Mouse (Mus musculus) limb, embryonic 11.5 days (tissue): ENCODE results near the gene Gm10401. TPM values are rescaled to one million over a fixed set of nuclear protein-coding genes. Genes with fewer than 3 reads are reported as not detected.
A peak's percentile ranks its signal among the peaks of the same experiment; 100 is the strongest.

Experiments used
- ATAC-seq: fragments of 200-750 bp; cut with Nextera tagmentation; 2 replicates; pipeline ENCODE4 v1.8.0; 2017; ENCODE audit warnings: low read depth; ENCODE audit not compliant: insufficient number of reproducible peaks, low FRiP score, low TSS enrichment
- DNase-seq: peaks from one replicate; pipeline ENCODE4 v3.0.0-alpha.2; 2015; ENCODE audit warnings: low spot score
- H3K27ac ChIP-seq: fragments of 300-500 bp; sonication (generic); replicated peaks from 2 replicates; pipeline ENCODE4 v1.5.1; 2014; ENCODE audit warnings: low read depth, mild to moderate bottlenecking, low read length
- H3K27me3 ChIP-seq: fragments of 300-500 bp; sonication (generic); 2 replicates; pipeline ENCODE4 v1.6.1; 2014; ENCODE audit warnings: mild to moderate bottlenecking, low read length, mixed read lengths; ENCODE audit not compliant: control insufficient read depth, insufficient read depth
- H3K36me3 ChIP-seq: fragments of 300-500 bp; sonication (generic); 2 replicates; pipeline ENCODE4 v1.6.1; 2014; ENCODE audit warnings: mild to moderate bottlenecking, low read length, moderate library complexity, mixed read lengths; ENCODE audit not compliant: control insufficient read depth, insufficient read depth
- H3K4me1 ChIP-seq: fragments of 300-500 bp; sonication (generic); 2 replicates; pipeline ENCODE4 v1.6.1; 2014; ENCODE audit warnings: low read length, mixed read lengths; ENCODE audit not compliant: control insufficient read depth, insufficient read depth
- H3K4me2 ChIP-seq: fragments of 300-500 bp; sonication (generic); 2 replicates; pipeline ENCODE4 v1.6.1; 2014; ENCODE audit warnings: low read depth, mild to moderate bottlenecking, moderate library complexity; ENCODE audit not compliant: severe bottlenecking
- H3K4me3 ChIP-seq: fragments of 300-500 bp; sonication (generic); 2 replicates; pipeline ENCODE4 v1.5.1; 2014; ENCODE audit warnings: low read depth, low read length
- H3K9ac ChIP-seq: fragments of 300-500 bp; sonication (generic); 2 replicates; pipeline ENCODE4 v1.6.1; 2014; ENCODE audit warnings: mild to moderate bottlenecking, low read length
- H3K9me3 ChIP-seq: fragments of 300-500 bp; sonication (generic); 2 replicates; pipeline ENCODE4 v1.6.1; 2016; ENCODE audit warnings: low read length; ENCODE audit not compliant: control insufficient read depth
- WGBS: fragments of 180-500 bp; shearing (Covaris S2); extraction: QIAGEN DNeasy Blood & Tissue Kit; methylation state at CpG from one replicate; pipeline ENCODE4 v1.1.7; 2014; 5-methylcytosine and 5-hydroxymethylcytosine counted together
- polyA plus RNA-seq: library from polyadenylated mRNA; unstranded; fragments of >200 nt; fragmentation: Nextera tagmentation; extraction: Ambion mirVana; gene quantifications from 2 replicates; pipeline ENCODE4 v1.2.1, GENCODE M21; 2014

Gm10401 gene
- polyA plus RNA-seq, 1 experiment from 2014 or later = 36.5 TPM

- ATAC-seq (no peak), DNase-seq (no peak)
- Histone ChIP-seq H3K27me3 (no peaks in the 10 kb centered on the region), H3K4me1 (0 out of 2 replicates have a peak, but pooled peaks cover 2% of the 10 kb centered on the region), H3K4me3 (no peak overlapping the region), H3K9me3 (no peaks in the 10 kb centered on the region), H3K36me3 (peaks cover 18% of the 10 kb centered on the region), H3K9ac (no peak overlapping the region), H3K4me2 (no peak overlapping the region), H3K27ac (no peak overlapping the region)
- 92% methylated on average over 28 of the region's 28 CpGs for whole genome bisulfite sequencing
Observed at GRCm38 (mm10) chr5:115126578-115127312, 28.6 kb upstream of the Gm10401 start.

GRCm38 (mm10) chr5:115125211-115125871 is 27.2 kb upstream of the Gm10401 start:
- Histone ChIP-seq H3K4me2 (no peak overlapping the region), H3K4me3 (no peak overlapping the region), H3K9me3 (no peaks in the 10 kb centered on the region), H3K27me3 (no peaks in the 10 kb centered on the region), H3K9ac (no peak overlapping the region), H3K4me1 (0 out of 2 replicates have a peak, but pooled peaks cover 2% of the 10 kb centered on the region), H3K27ac (no peak overlapping the region), H3K36me3 (peaks cover 17% of the 10 kb centered on the region)
- WGBS = 36% methylated on average over 24 of the region's 24 CpGs
- DNase-seq (peak; percentile 86), ATAC-seq (0 out of 2 replicates have a peak, but pooled peaks have one; percentile 31)

- no peaks in the 10 kb centered on the region for H3K9me3 ChIP-seq
- no peak overlapping the region for H3K9ac ChIP-seq
- 0 out of 2 replicates have a peak overlapping the region, but pooled peaks have one; percentile 1 for H3K4me3 ChIP-seq
- no peaks in the 10 kb centered on the region for H3K27me3 ChIP-seq
- WGBS = 97% methylated on average over 6 of the region's 6 CpGs
- no peak overlapping the region for H3K27ac ChIP-seq
- no peak overlapping the region for H3K4me2 ChIP-seq
- H3K36me3 ChIP-seq = peaks cover 12% of the 10 kb centered on the region
- DNase-seq = no peak
- no peak for ATAC-seq
- 0 out of 2 replicates have a peak, but pooled peaks cover 2% of the 10 kb centered on the region for H3K4me1 ChIP-seq
Observed at GRCm38 (mm10) chr5:115124690-115125089, 26.6 kb upstream of the Gm10401 start.

- Histone ChIP-seq H3K9me3 (no peaks in the 10 kb centered on the region; the same call in 1 of the 2 replicates), H3K4me2 (no peak overlapping the region), H3K4me1 (0 out of 2 replicates have a peak, but pooled peaks cover 2% of the 10 kb centered on the region), H3K27ac (no peak overlapping the region), H3K27me3 (no peaks in the 10 kb centered on the region), H3K36me3 (peaks cover 15% of the 10 kb centered on the region), H3K4me3 (no peak overlapping the region), H3K9ac (no peak overlapping the region)
- DNase-seq (no peak), ATAC-seq (no peak)
- WGBS = 85% methylated on average over 5 of the region's 5 CpGs
Observed at GRCm38 (mm10) chr5:115120978-115121377, 22.9 kb upstream of the Gm10401 start.

- peaks cover 9% of the 10 kb centered on the region for H3K36me3 ChIP-seq
- WGBS = 0% methylated on average over 38 of the region's 39 CpGs
- H3K27ac ChIP-seq = no peak within 1 kb of the TSS; the same call in 1 of the 2 replicates
- peak within 1 kb of the TSS; percentile 94 for H3K9ac ChIP-seq
- no peaks in the 10 kb centered on the region for H3K27me3 ChIP-seq
- H3K4me3 ChIP-seq = peak within 1 kb of the TSS; percentile 64
- ATAC-seq = peak; percentile 87
- peak; percentile 87 for DNase-seq
- peak within 1 kb of the TSS; percentile 71 for H3K4me2 ChIP-seq
- no peaks in the 10 kb centered on the region; the same call in 1 of the 2 replicates for H3K9me3 ChIP-seq
- no peaks in the 10 kb centered on the region for H3K4me1 ChIP-seq
Observed at GRCm38 (mm10) chr5:115118961-115119570, 21.0 kb upstream of the Gm10401 start, which contains the start of gene Acads. Gene Acads, minus strand, starts transcription at chr5:115119346.

- WGBS = 96% methylated on average over 13 of the region's 13 CpGs
- Histone ChIP-seq H3K9me3 (no peaks in the 10 kb centered on the region; the same call in 1 of the 2 replicates), H3K36me3 (peaks cover 9% of the 10 kb centered on the region), H3K4me2 (no peak overlapping the region), H3K9ac (no peak overlapping the region), H3K27me3 (no peaks in the 10 kb centered on the region), H3K27ac (no peak overlapping the region), H3K4me1 (no peaks in the 10 kb centered on the region), H3K4me3 (no peak overlapping the region)
- DNase-seq (no peak), ATAC-seq (no peak)
Observed at GRCm38 (mm10) chr5:115117467-115117866, 19.4 kb upstream of the Gm10401 start.

- 81% methylated on average over 3 of the region's 3 CpGs for WGBS
- no peak for ATAC-seq
- Histone ChIP-seq H3K9me3 (no peaks in the 10 kb centered on the region; the same call in 1 of the 2 replicates), H3K36me3 (peaks cover 12% of the 10 kb centered on the region), H3K4me1 (no peaks in the 10 kb centered on the region), H3K4me2 (no peak overlapping the region), H3K27ac (no peak overlapping the region), H3K4me3 (no peak overlapping the region), H3K27me3 (no peaks in the 10 kb centered on the region), H3K9ac (no peak overlapping the region)
- no peak for DNase-seq
Observed at GRCm38 (mm10) chr5:115116426-115116825, 18.3 kb upstream of the Gm10401 start.

- Histone ChIP-seq H3K36me3 (peaks cover 16% of the 10 kb centered on the region), H3K9ac (no peak overlapping the region), H3K27ac (no peak overlapping the region), H3K9me3 (no peaks in the 10 kb centered on the region; the same call in 1 of the 2 replicates), H3K4me2 (no peak overlapping the region), H3K27me3 (no peaks in the 10 kb centered on the region), H3K4me3 (no peak overlapping the region), H3K4me1 (no peaks in the 10 kb centered on the region)
- ATAC-seq (no peak), DNase-seq (no peak)
- WGBS = 93% methylated on average over 8 of the region's 8 CpGs
Observed at GRCm38 (mm10) chr5:115114501-115114900, 16.4 kb upstream of the Gm10401 start.
